Mouse (Mus musculus): ENCODE data around the gene Tbxa2r. TPM values are rescaled to one million over a fixed set of nuclear protein-coding genes. Genes with fewer than 3 reads are reported as not detected.

Tbxa2r gene
- total and polyA plus RNA-seq, 2 experiments from 2014 or later = 2.6 to 4.3 TPM

- WGBS = 33% methylated on average over 8 of the region's 8 CpGs
- H3K4me1 ChIP-seq (ENCODE audit: insufficient read depth, low read length) = peaks cover 11% of the 10 kb centered on the region; the same call in 1 of the 2 replicates
- H3K9ac ChIP-seq (replicated peaks; ENCODE audit: low read length) = peak overlapping the region; percentile 48
- H3K27ac ChIP-seq = peak overlapping the region; percentile 93
- no peak for ATAC-seq
- H3K27me3 ChIP-seq (ENCODE audit: insufficient read depth, low read length) = no peaks in the 10 kb centered on the region
- H3K4me2 ChIP-seq (ENCODE audit: low read depth, low read length) = peak overlapping the region; percentile 85
- peaks cover 49% of the 10 kb centered on the region for H3K36me3 ChIP-seq (ENCODE audit: insufficient read depth, low read length)
- H3K4me3 ChIP-seq (ENCODE audit: low read length) = peak overlapping the region; percentile 97
- H3K9me3 ChIP-seq (ENCODE audit: low read length) = no peaks in the 10 kb centered on the region
- peak; percentile 52 for TF ChIP-seq CTCF (IDR thresholded peaks at IDR 0.05; ENCODE audit: low read depth)
- peak; percentile 23 for DNase-seq (ENCODE audit: low spot score)
These were observed 9.2 kb upstream of the Tbxa2r start for GRCm38 (mm10) chr10:81319330-81319699.

GRCm38 (mm10) chr10:81319741-81320549 is 8.6 kb upstream of the Tbxa2r start:
- peak overlapping the region; percentile 97 for H3K4me3 ChIP-seq (ENCODE audit: low read length)
- ATAC-seq (peak; percentile 11; the same call in 1 of the 2 replicates), DNase-seq (ENCODE audit: low spot score) (peak; percentile 98)
- H3K36me3 ChIP-seq (ENCODE audit: insufficient read depth, low read length) = peaks cover 49% of the 10 kb centered on the region
- WGBS = 1% methylated on average over 38 of the region's 38 CpGs
- peak overlapping the region; percentile 85 for H3K4me2 ChIP-seq (ENCODE audit: low read depth, low read length)
- peaks cover 11% of the 10 kb centered on the region; the same call in 1 of the 2 replicates for H3K4me1 ChIP-seq (ENCODE audit: insufficient read depth, low read length)
- H3K27me3 ChIP-seq (ENCODE audit: insufficient read depth, low read length) = no peaks in the 10 kb centered on the region
- peak overlapping the region; percentile 48 for H3K9ac ChIP-seq (replicated peaks; ENCODE audit: low read length)
- peak overlapping the region; percentile 93 for H3K27ac ChIP-seq
- TF ChIP-seq CTCF (IDR thresholded peaks at IDR 0.05; ENCODE audit: low read depth) = no peak
- H3K9me3 ChIP-seq (ENCODE audit: low read length) = no peaks in the 10 kb centered on the region

- H3K9me3 ChIP-seq (ENCODE audit: low read length) = no peaks in the 10 kb centered on the region
- peak; percentile 57 for TF ChIP-seq CTCF (IDR thresholded peaks at IDR 0.05; ENCODE audit: low read depth)
- WGBS = under 1% methylated on average over 68 of the region's 68 CpGs
- peak within 1 kb of the TSS; percentile 86 for H3K9ac ChIP-seq (replicated peaks; ENCODE audit: low read length)
- peak; percentile 96 for ATAC-seq
- peak within 1 kb of the TSS; percentile 85 for H3K4me2 ChIP-seq (ENCODE audit: low read depth, low read length)
- H3K27me3 ChIP-seq (ENCODE audit: insufficient read depth, low read length) = no peaks in the 10 kb centered on the region
- H3K27ac ChIP-seq = peak within 1 kb of the TSS; percentile 93
- peak; percentile 100 for DNase-seq (ENCODE audit: low spot score)
- H3K4me3 ChIP-seq (ENCODE audit: low read length) = peak within 1 kb of the TSS; percentile 97
- H3K4me1 ChIP-seq (ENCODE audit: insufficient read depth, low read length) = peaks cover 11% of the 10 kb centered on the region; the same call in 1 of the 2 replicates
- peaks cover 49% of the 10 kb centered on the region for H3K36me3 ChIP-seq (ENCODE audit: insufficient read depth, low read length)
These were observed 7.8 kb upstream of the Tbxa2r start, which contains the start of gene Cactin for GRCm38 (mm10) chr10:81320550-81321347. Gene Cactin, plus strand, starts transcription at chr10:81321103.

- Histone ChIP-seq H3K9ac (replicated peaks; ENCODE audit: low read length) (peak overlapping the region; percentile 86), H3K27me3 (ENCODE audit: insufficient read depth, low read length) (no peaks in the 10 kb centered on the region), H3K4me2 (ENCODE audit: low read depth, low read length) (peak overlapping the region; percentile 85), H3K4me1 (ENCODE audit: insufficient read depth, low read length) (peaks cover 11% of the 10 kb centered on the region; the same call in 1 of the 2 replicates), H3K27ac (peak overlapping the region; percentile 93), H3K9me3 (ENCODE audit: low read length) (no peaks in the 10 kb centered on the region), H3K4me3 (ENCODE audit: low read length) (peak overlapping the region; percentile 97), H3K36me3 (ENCODE audit: insufficient read depth, low read length) (peaks cover 49% of the 10 kb centered on the region)
- no peak for TF ChIP-seq CTCF (IDR thresholded peaks at IDR 0.05; ENCODE audit: low read depth)
- no peak for DNase-seq (ENCODE audit: low spot score)
- ATAC-seq = no peak
- WGBS = 3% methylated on average over 19 of the region's 20 CpGs
These were observed 7.1 kb upstream of the Tbxa2r start for GRCm38 (mm10) chr10:81321436-81321835.

- Histone ChIP-seq H3K27me3 (ENCODE audit: insufficient read depth, low read length) (no peaks in the 10 kb centered on the region), H3K4me2 (ENCODE audit: low read depth, low read length) (no peak overlapping the region; the same call in 1 of the 2 replicates), H3K4me1 (ENCODE audit: insufficient read depth, low read length) (peaks cover 11% of the 10 kb centered on the region; the same call in 1 of the 2 replicates), H3K9me3 (ENCODE audit: low read length) (no peaks in the 10 kb centered on the region), H3K9ac (replicated peaks; ENCODE audit: low read length) (no peak overlapping the region), H3K4me3 (ENCODE audit: low read length) (no peak overlapping the region), H3K27ac (no peak overlapping the region), H3K36me3 (ENCODE audit: insufficient read depth, low read length) (peaks cover 57% of the 10 kb centered on the region)
- WGBS = 92% methylated on average over 27 of the region's 27 CpGs
- no peak for DNase-seq (ENCODE audit: low spot score)
- no peak for TF ChIP-seq CTCF (IDR thresholded peaks at IDR 0.05; ENCODE audit: low read depth)
- no peak for ATAC-seq
These were observed 6.1 kb upstream of the Tbxa2r start for GRCm38 (mm10) chr10:81322444-81322843.

GRCm38 (mm10) chr10:81323141-81323775 is 5.3 kb upstream of the Tbxa2r start:
- no peak overlapping the region for H3K4me3 ChIP-seq (ENCODE audit: low read length)
- WGBS = 93% methylated on average over 23 of the region's 23 CpGs
- H3K36me3 ChIP-seq (ENCODE audit: insufficient read depth, low read length) = peaks cover 53% of the 10 kb centered on the region
- TF ChIP-seq CTCF (IDR thresholded peaks at IDR 0.05; ENCODE audit: low read depth) = no peak
- H3K27me3 ChIP-seq (ENCODE audit: insufficient read depth, low read length) = no peaks in the 10 kb centered on the region
- DNase-seq (ENCODE audit: low spot score) (no peak), ATAC-seq (no peak)
- no peak overlapping the region for H3K9ac ChIP-seq (replicated peaks; ENCODE audit: low read length)
- no peak overlapping the region for H3K4me2 ChIP-seq (ENCODE audit: low read depth, low read length)
- H3K9me3 ChIP-seq (ENCODE audit: low read length) = no peaks in the 10 kb centered on the region
- no peak overlapping the region for H3K27ac ChIP-seq
- H3K4me1 ChIP-seq (ENCODE audit: insufficient read depth, low read length) = peaks cover 11% of the 10 kb centered on the region; the same call in 1 of the 2 replicates
